Comparison of ENCODE assay signal across 20 mouse cellular contexts in the genomic region with DNA sequence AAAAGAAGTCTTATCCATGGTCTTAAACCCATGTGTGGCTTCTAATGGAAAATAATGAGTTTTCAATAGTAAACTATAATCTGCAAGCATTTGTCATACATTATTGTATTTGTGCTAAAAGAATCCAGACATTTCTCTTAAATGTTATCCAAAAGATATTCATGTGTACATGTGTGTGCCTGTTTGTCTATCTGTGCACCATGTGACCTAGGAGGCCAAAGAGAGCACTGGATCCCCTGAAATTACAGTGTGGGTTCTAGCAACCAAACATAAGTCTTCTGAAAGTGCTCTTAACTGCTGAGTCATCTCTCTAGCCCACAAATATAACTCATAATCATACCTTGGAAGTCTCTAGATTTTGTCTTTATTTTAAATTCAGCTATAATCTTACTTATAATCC.
DNase-seq lines count a peak whose midpoint lies in the region; TF ChIP-seq lines count a peak whose summit lies in the region.
"Had no signal": no experiment of that assay in that cellular context is flagged by ENCODE, and none has a peak within 500 bp of the region (broad histone marks: within the 10 kb centered on the region; RNA-seq: fewer than 3 reads in every experiment).

No protein-coding gene starts in this region.

- no peaks in the 10 kb centered on the region for H3K79me2 ChIP-seq in MEL (ENCODE audit: control insufficient read depth, insufficient read depth, low read length, poor library complexity)

- peaks cover 2 to 14% of the 10 kb centered on the region in 2 experiments for H3K36me3 ChIP-seq in MEL (ENCODE audit: control insufficient read depth in 1 of 2, insufficient read depth in 2 of 2, low read length in 2 of 2)

- H3K27me3 ChIP-seq in MEL (ENCODE audit: control insufficient read depth in 1 of 2, insufficient read depth in 2 of 2, low read length in 2 of 2) = no peaks in the 10 kb centered on the region
- H3K27me3 ChIP-seq: CH12.LX; embryonic facial prominence, embryonic 12.5 days; forebrain, embryonic 13.5 days; forebrain, embryonic 15.5 days; Patski had no signal

- no peak for TF ChIP-seq CTCF in gastrocnemius, adult 2 months (IDR thresholded peaks at IDR 0.05)
- no peak for TF ChIP-seq CTCF in MEL (IDR thresholded peaks at IDR 0.05 in 2 of 3, conservative IDR thresholded peaks at IDR 0.05 in 1 of 3; ENCODE audit: control insufficient read depth in 1 of 3, insufficient read depth in 1 of 3, low read depth in 2 of 3, low read length in 3 of 3, poor library complexity in 1 of 3, severe bottlenecking in 1 of 3)

- TF ChIP-seq RAD21 in MEL (IDR thresholded peaks at IDR 0.05; ENCODE audit: low read depth, low read length) = no peak

- peak overlapping the region; percentile 70; the same call in 1 of the 2 replicates for H3K27ac ChIP-seq in gastrocnemius, adult 2 months
- no peak overlapping the region for H3K27ac ChIP-seq in MEL (ENCODE audit: control insufficient read depth, low read depth, low read length)
- H3K27ac ChIP-seq: embryonic facial prominence, embryonic 10.5 days; embryonic facial prominence, embryonic 12.5 days; forebrain, embryonic 13.5 days; forebrain, embryonic 15.5 days had no signal

- DNase-seq in gastrocnemius, adult 2 months = no peak
- no peak for DNase-seq in gastrocnemius, postnatal 4 days (ENCODE audit: low spot score in 2 of 2)
- DNase-seq in MEL (ENCODE audit: low read depth, low spot score) = no peak
- no peak for DNase-seq in cerebellum, adult 9-10 months
- DNase-seq in adrenal gland, adult 8-10 months = no peak
- DNase-seq: adrenal gland, postnatal 10 days; adrenal gland, postnatal 25 days; cerebellum, adult 11 months; cerebellum, adult 18-20 months; cerebellum, adult 8-10 months; cerebellum, postnatal 10 days; cerebellum, postnatal 25 days; forebrain, postnatal 0 days had no signal

- peaks cover 3 to 6% of the 10 kb centered on the region in 2 experiments for H3K4me1 ChIP-seq in MEL (ENCODE audit: control insufficient read depth in 1 of 2, insufficient read depth in 2 of 2, low read length in 2 of 2)
- H3K4me1 ChIP-seq: embryonic facial prominence, embryonic 10.5 days; embryonic facial prominence, embryonic 12.5 days; forebrain, embryonic 13.5 days; forebrain, embryonic 15.5 days had no signal

- no peaks in the 10 kb centered on the region for H3K9me3 ChIP-seq in MEL (replicated peaks; ENCODE audit: insufficient read depth, low read length)
- H3K9me3 ChIP-seq: embryonic facial prominence, embryonic 10.5 days; embryonic facial prominence, embryonic 12.5 days; forebrain, embryonic 13.5 days; forebrain, embryonic 15.5 days; G1E had no signal

- no peak for TF ChIP-seq EP300 in MEL (IDR thresholded peaks at IDR 0.05; ENCODE audit: low read depth in 1 of 2, low read length in 2 of 2)

- intact Hi-C loops in gastrocnemius, adult 2 months (cut with DNase I) = no loop called here

- TF ChIP-seq POLR2A in MEL (IDR thresholded peaks at IDR 0.05; ENCODE audit: control insufficient read depth in 1 of 2, insufficient read depth in 1 of 2, low read depth in 1 of 2, low read length in 2 of 2, poor library complexity in 1 of 2) = no peak

- H3K9ac ChIP-seq in MEL (ENCODE audit: control insufficient read depth, low read depth, low read length, poor library complexity, severe bottlenecking) = no peak overlapping the region
- H3K9ac ChIP-seq: embryonic facial prominence, embryonic 12.5 days; forebrain, embryonic 13.5 days; forebrain, embryonic 15.5 days; forebrain, postnatal 0 days had no signal

- no peak overlapping the region for H3K4me3 ChIP-seq in gastrocnemius, adult 2 months
- H3K4me3 ChIP-seq in MEL (ENCODE audit: control insufficient read depth in 1 of 2, insufficient read depth in 1 of 2, low read depth in 2 of 2, low read length in 2 of 2) = no peak overlapping the region
- H3K4me3 ChIP-seq: embryonic facial prominence, embryonic 10.5 days; embryonic facial prominence, embryonic 12.5 days; forebrain, embryonic 13.5 days; forebrain, embryonic 15.5 days had no signal

TF ChIP-seq in MEL, 35 proteins besides CTCF, POLR2A, EP300 and RAD21:
- TF ChIP-seq USF1 (IDR thresholded peaks at IDR 0.05; ENCODE audit: low read depth, low read length) = peak; percentile 20; the same call in 1 of the 2 replicates
- no peak for TF ChIP-seq MEF2A (IDR thresholded peaks at IDR 0.05; ENCODE audit: extremely low read depth, insufficient replicate concordance, low read depth, low read length, poor library complexity, severe bottlenecking)
